Mouse (Mus musculus) ES-Bruce4 (cell line): Measurements from ENCODE around the gene Map4k1. TPM values are rescaled to one million over a fixed set of nuclear protein-coding genes. Genes with fewer than 3 reads are reported as not detected.
A peak's percentile ranks its signal among the peaks of the same experiment; 100 is the strongest.

Source experiments
- H3K27ac ChIP-seq: 2 replicates; pipeline ENCODE4 v1.5.1; 2012; ENCODE audit warnings: low read length, inconsistent platforms; ENCODE audit not compliant: insufficient read depth
- H3K27me3 ChIP-seq: 2 replicates; pipeline ENCODE4 v1.6.1; 2012; ENCODE audit warnings: mild to moderate bottlenecking, low read length, inconsistent platforms; ENCODE audit not compliant: control insufficient read depth, poor library complexity, insufficient read depth, severe bottlenecking
- H3K36me3 ChIP-seq: 2 replicates; pipeline ENCODE4 v1.6.1; 2012; ENCODE audit warnings: inconsistent platforms, mild to moderate bottlenecking, low read length, moderate library complexity; ENCODE audit not compliant: control insufficient read depth, poor library complexity, insufficient read depth, severe bottlenecking
- H3K4me1 ChIP-seq: one replicate; pipeline ENCODE4 v1.8.1; 2011; ENCODE audit warnings: low read length; ENCODE audit not compliant: control insufficient read depth, insufficient read depth
- H3K4me3 ChIP-seq: 2 replicates; pipeline ENCODE4 v1.5.1; 2011; ENCODE audit warnings: low read depth, mild to moderate bottlenecking, low read length
- H3K9ac ChIP-seq: 2 replicates; pipeline ENCODE4 v1.6.1; 2012; ENCODE audit warnings: low read depth, mild to moderate bottlenecking, inconsistent platforms; ENCODE audit not compliant: poor library complexity, severe bottlenecking
- H3K9me3 ChIP-seq: replicated peaks from 2 replicates; pipeline ENCODE4 v1.6.1; 2012; ENCODE audit warnings: mild to moderate bottlenecking, low read length, inconsistent platforms; ENCODE audit not compliant: control insufficient read depth, poor library complexity, insufficient read depth, severe bottlenecking
- CTCF ChIP-seq: IDR thresholded peaks from one replicate; pipeline ENCODE4 v1.8.1; 2011; ENCODE audit warnings: low read depth, low read length
- EP300 ChIP-seq: IDR thresholded peaks from 2 replicates; pipeline ENCODE4 v1.6.1; 2011; ENCODE audit warnings: low read depth, low read length; ENCODE audit not compliant: insufficient read depth
- POLR2A ChIP-seq: IDR thresholded peaks from one replicate; pipeline ENCODE4 v1.8.1; 2011; ENCODE audit warnings: low read length; ENCODE audit not compliant: insufficient read depth
- polyA plus RNA-seq: library from polyadenylated mRNA; stranded (reverse); fragments of >200 nt; gene quantifications from 2 replicates; pipeline ENCODE4 v1.2.4, GENCODE M21; 2011; ENCODE audit warnings: low read depth; ENCODE audit not compliant: missing spikeins, insufficient read depth, insufficient read length

The Map4k1 gene
- polyA plus RNA-seq, 1 experiment = 36.3 TPM

DNA sequence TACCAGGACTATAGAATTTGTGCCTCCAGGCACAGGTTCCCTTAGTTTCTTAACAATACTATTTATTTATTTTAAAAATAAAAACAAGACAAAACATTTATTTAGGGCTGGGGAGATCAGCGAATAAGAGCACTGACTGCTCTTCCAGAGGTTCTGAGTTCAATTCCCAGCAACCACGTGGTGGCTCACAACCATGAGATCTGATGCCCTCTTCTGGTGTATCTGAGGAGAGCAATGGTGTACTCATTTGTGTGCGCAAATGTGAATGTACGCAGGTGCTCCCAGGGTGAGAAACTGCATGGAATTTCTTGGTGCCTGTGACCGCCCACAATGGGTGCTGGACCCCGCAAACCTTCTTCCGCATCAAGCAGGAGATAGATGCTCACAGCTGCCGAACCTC is 8.8 kb upstream of the Map4k1 start:
- no peak overlapping the region for H3K4me3 ChIP-seq
- peaks cover 33% of the 10 kb centered on the region for H3K36me3 ChIP-seq
- peaks cover 25% of the 10 kb centered on the region for H3K4me1 ChIP-seq
- H3K27me3 ChIP-seq = no peaks in the 10 kb centered on the region
- H3K27ac ChIP-seq = no peak overlapping the region
- H3K9me3 ChIP-seq = no peaks in the 10 kb centered on the region
- TF ChIP-seq CTCF (peak; percentile 46), EP300 (no peak), POLR2A (no peak)
- no peak overlapping the region for H3K9ac ChIP-seq

- no peak overlapping the region for H3K9ac ChIP-seq
- H3K4me1 ChIP-seq = peaks cover 2% of the 10 kb centered on the region
- no peaks in the 10 kb centered on the region for H3K9me3 ChIP-seq
- peaks cover 45% of the 10 kb centered on the region for H3K36me3 ChIP-seq
- TF ChIP-seq POLR2A = no peak
- TF ChIP-seq CTCF = no peak
- no peak for TF ChIP-seq EP300
- H3K27ac ChIP-seq = no peak overlapping the region
- no peaks in the 10 kb centered on the region for H3K27me3 ChIP-seq
- no peak overlapping the region for H3K4me3 ChIP-seq
These were observed 4.3 kb upstream of the Map4k1 start for GRCm38 (mm10) chr7:28977556-28977955.

GRCm38 (mm10) chr7:28982274-28983013 is 594 bp downstream of the Map4k1 start:
- TF ChIP-seq CTCF (no peak), EP300 (no peak), POLR2A (no peak)
- H3K4me1 ChIP-seq = peaks cover 5% of the 10 kb centered on the region
- peak overlapping the region; percentile 85 for H3K27ac ChIP-seq
- peak overlapping the region; percentile 67 for H3K9ac ChIP-seq
- H3K36me3 ChIP-seq = peaks cover 21% of the 10 kb centered on the region
- H3K27me3 ChIP-seq = no peaks in the 10 kb centered on the region
- H3K9me3 ChIP-seq = no peaks in the 10 kb centered on the region
- H3K4me3 ChIP-seq = peak overlapping the region; percentile 93

GRCm38 (mm10) chr7:28983141-28983564 is 1.3 kb downstream of the Map4k1 start:
- Histone ChIP-seq H3K9ac (peak overlapping the region; percentile 67), H3K4me1 (peaks cover 5% of the 10 kb centered on the region), H3K9me3 (no peaks in the 10 kb centered on the region), H3K4me3 (peak overlapping the region; percentile 93), H3K27me3 (no peaks in the 10 kb centered on the region), H3K27ac (peak overlapping the region; percentile 85), H3K36me3 (peaks cover 14% of the 10 kb centered on the region)
- no peak for TF ChIP-seq CTCF
- TF ChIP-seq POLR2A = no peak
- no peak for TF ChIP-seq EP300

GRCm38 (mm10) chr7:28983849-28984248 is 2.0 kb downstream of the Map4k1 start:
- Histone ChIP-seq H3K4me3 (no peak overlapping the region), H3K9me3 (no peaks in the 10 kb centered on the region)

DNA sequence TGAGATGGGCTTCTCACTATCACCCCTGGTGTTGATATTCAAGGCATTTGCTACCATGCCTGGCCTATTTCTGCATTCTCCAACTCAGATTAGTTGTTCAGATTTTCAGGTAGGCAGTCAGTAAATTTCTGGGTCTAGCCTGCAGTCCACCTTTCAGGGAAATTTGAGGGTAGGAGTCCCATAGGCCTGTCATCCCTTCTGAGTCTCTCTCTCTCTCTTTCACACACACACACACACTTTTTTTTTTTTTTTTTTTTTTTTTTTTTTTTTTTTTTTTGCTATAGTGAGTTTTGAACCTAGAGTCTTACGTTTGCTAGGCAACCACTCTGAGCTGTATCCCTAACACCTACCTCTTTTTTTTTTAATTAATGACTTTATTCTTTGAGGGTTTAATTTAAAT is 2.6 kb downstream of the Map4k1 start:
- TF ChIP-seq CTCF (no peak), POLR2A (no peak), EP300 (no peak)
- Histone ChIP-seq H3K9ac (no peak overlapping the region), H3K27ac (no peak overlapping the region), H3K4me1 (peaks cover 5% of the 10 kb centered on the region), H3K27me3 (no peaks in the 10 kb centered on the region), H3K36me3 (peaks cover under 1% of the 10 kb centered on the region; the same call in 1 of the 2 replicates), H3K9me3 (no peaks in the 10 kb centered on the region), H3K4me3 (no peak overlapping the region)

More at GRCm38 (mm10) chr7:28983849-28984248, 2.0 kb downstream of the Map4k1 start:
- Histone ChIP-seq H3K9ac (no peak overlapping the region), H3K27me3 (no peaks in the 10 kb centered on the region), H3K36me3 (peaks cover 7% of the 10 kb centered on the region), H3K27ac (0 out of 2 replicates have a peak overlapping the region, but pooled peaks have one; percentile 85), H3K4me1 (peaks cover 5% of the 10 kb centered on the region)
- no peak for TF ChIP-seq POLR2A
- no peak for TF ChIP-seq EP300
- no peak for TF ChIP-seq CTCF
